Mouse (Mus musculus) bone marrow, adult 2 months (tissue): ENCODE data around the gene Enkd1.

Experiments used
- CTCF ChIP-seq: fragments of 200-500 bp; IDR thresholded peaks from 2 replicates; pipeline ENCODE4 v1.5.1; 2011; ENCODE audit warnings: low read length, control low read depth; ENCODE audit not compliant: control insufficient read depth, insufficient read depth
- POLR2A ChIP-seq: fragments of 200-500 bp; IDR thresholded peaks from 2 replicates; pipeline ENCODE4 v1.6.1; 2011; ENCODE audit warnings: low read depth, mild to moderate bottlenecking, control low read depth, low read length, borderline replicate concordance; ENCODE audit not compliant: control insufficient read depth

DNA sequence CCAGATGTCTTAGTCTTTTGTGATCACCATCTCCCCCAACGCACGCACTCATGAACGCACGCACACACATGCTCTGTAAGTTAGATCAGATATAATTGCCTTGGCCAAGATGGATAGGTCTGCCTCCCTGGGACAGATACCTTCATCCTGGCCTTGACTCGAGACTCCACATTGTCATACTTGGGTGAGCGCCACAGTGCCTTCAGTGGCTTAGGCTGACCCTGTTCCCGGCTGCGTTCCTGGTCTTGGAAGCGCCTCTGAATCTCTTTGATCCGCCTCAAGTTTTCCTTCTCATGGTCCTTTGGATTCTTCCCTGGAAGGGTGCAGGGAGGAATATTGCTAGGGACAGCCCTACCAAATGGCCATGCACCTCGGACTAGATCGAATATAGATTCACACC is 1.6 kb downstream of the Enkd1 start:
- no peak for TF ChIP-seq CTCF
- no peak for TF ChIP-seq POLR2A
